ENCODE assay signal across 10 mouse cellular contexts in genomic region chr11:76216049-76216540, GRCm38 (mm10). TPM values are rescaled to one million over a fixed set of nuclear protein-coding genes. Genes with fewer than 3 reads are reported as not detected.
DNase-seq lines count a peak whose midpoint lies in the region; ATAC-seq and TF ChIP-seq lines count a peak whose summit lies in the region.
"Had no signal": no experiment of that assay in that cellular context is flagged by ENCODE, and none has a peak within 500 bp of the region (broad histone marks: within the 10 kb centered on the region; RNA-seq: fewer than 3 reads in every experiment).

No protein-coding gene starts in this region.

- TF ChIP-seq CTCF in kidney, postnatal 0 days (IDR thresholded peaks at IDR 0.05; ENCODE audit: low read depth), result no peak
- no peak for TF ChIP-seq CTCF in left cerebral cortex, adult 2 months (IDR thresholded peaks at IDR 0.05)

- no peaks in the 10 kb centered on the region for H3K9me3 ChIP-seq in kidney, postnatal 0 days (replicated peaks; ENCODE audit: low read length)
- H3K9me3 ChIP-seq in embryonic facial prominence, embryonic 13.5 days, result no peaks in the 10 kb centered on the region
- H3K9me3 ChIP-seq in intestine, embryonic 16.5 days (ENCODE audit: control insufficient read depth, low read length), result no peaks in the 10 kb centered on the region
- H3K9me3 ChIP-seq in neural tube, embryonic 13.5 days, result no peaks in the 10 kb centered on the region

- H3K4me3 ChIP-seq in kidney, postnatal 0 days (replicated peaks; ENCODE audit: low read depth, low read length), result peak overlapping the region; percentile 70
- peak overlapping the region; percentile 84 for H3K4me3 ChIP-seq in embryonic facial prominence, embryonic 13.5 days
- H3K4me3 ChIP-seq in intestine, embryonic 16.5 days (ENCODE audit: low read length), result peak overlapping the region; percentile 98
- H3K4me3 ChIP-seq in neural tube, embryonic 13.5 days, result peak overlapping the region; percentile 85
- H3K4me3 ChIP-seq in left cerebral cortex, adult 2 months, result no peak overlapping the region

- H3K27ac ChIP-seq in kidney, postnatal 0 days, result no peak overlapping the region; the same call in 1 of the 2 replicates
- H3K27ac ChIP-seq in embryonic facial prominence, embryonic 13.5 days, result peak overlapping the region; percentile 97
- H3K27ac ChIP-seq in intestine, embryonic 16.5 days (ENCODE audit: low read length), result no peak overlapping the region
- no peak overlapping the region for H3K27ac ChIP-seq in neural tube, embryonic 13.5 days (replicated peaks)
- no peak overlapping the region for H3K27ac ChIP-seq in left cerebral cortex, adult 2 months

- 92% methylated on average over 5 of the region's 5 CpGs for WGBS in kidney, postnatal 0 days
- 87% methylated on average over 5 of the region's 5 CpGs for WGBS in embryonic facial prominence, embryonic 13.5 days
- 86% methylated on average over 5 of the region's 5 CpGs for WGBS in intestine, embryonic 16.5 days
- 93% methylated on average over 5 of the region's 5 CpGs for WGBS in neural tube, embryonic 13.5 days

- H3K9ac ChIP-seq in kidney, postnatal 0 days (ENCODE audit: low read depth, low read length), result no peak overlapping the region
- no peak overlapping the region; the same call in 1 of the 2 replicates for H3K9ac ChIP-seq in embryonic facial prominence, embryonic 13.5 days
- peak overlapping the region; percentile 96; the same call in 1 of the 2 replicates for H3K9ac ChIP-seq in intestine, embryonic 16.5 days (ENCODE audit: low read depth, low read length)
- H3K9ac ChIP-seq in neural tube, embryonic 13.5 days, result no peak overlapping the region

- peaks cover 19% of the 10 kb centered on the region for H3K36me3 ChIP-seq in kidney, postnatal 0 days (ENCODE audit: insufficient read depth, low read length)
- H3K36me3 ChIP-seq in embryonic facial prominence, embryonic 13.5 days, result peaks cover 43% of the 10 kb centered on the region
- H3K36me3 ChIP-seq in intestine, embryonic 16.5 days (ENCODE audit: control insufficient read depth, insufficient read depth, low read length), result peaks cover 9% of the 10 kb centered on the region
- peaks cover 47% of the 10 kb centered on the region for H3K36me3 ChIP-seq in neural tube, embryonic 13.5 days

- H3K4me2 ChIP-seq in kidney, postnatal 0 days (ENCODE audit: low read length), result peak overlapping the region; percentile 73
- H3K4me2 ChIP-seq in embryonic facial prominence, embryonic 13.5 days, result peak overlapping the region; percentile 73
- peak overlapping the region; percentile 74 for H3K4me2 ChIP-seq in intestine, embryonic 16.5 days (ENCODE audit: low read depth, low read length)
- H3K4me2 ChIP-seq in neural tube, embryonic 13.5 days, result peak overlapping the region; percentile 75

- ATAC-seq in kidney, postnatal 0 days (replicated peaks; ENCODE audit: low FRiP score, low read depth), result no peak
- no peak for ATAC-seq in embryonic facial prominence, embryonic 13.5 days (ENCODE audit: insufficient number of reproducible peaks, insufficient read depth, low FRiP score, low TSS enrichment, low read depth)
- ATAC-seq in intestine, embryonic 16.5 days, result no peak
- no peak for ATAC-seq in neural tube, embryonic 13.5 days (ENCODE audit: low read depth)

- no peaks in the 10 kb centered on the region for H3K27me3 ChIP-seq in kidney, postnatal 0 days (ENCODE audit: insufficient read depth, low read length)
- no peaks in the 10 kb centered on the region for H3K27me3 ChIP-seq in embryonic facial prominence, embryonic 13.5 days
- H3K27me3 ChIP-seq in intestine, embryonic 16.5 days (replicated peaks; ENCODE audit: control insufficient read depth, insufficient read depth, low read length), result no peaks in the 10 kb centered on the region
- no peaks in the 10 kb centered on the region for H3K27me3 ChIP-seq in neural tube, embryonic 13.5 days

- intact Hi-C loops in left cerebral cortex, adult 2 months (cut with DNase I), result no loop called here
- intact Hi-C loops in left cerebral cortex, postnatal 10 days (cut with DNase I), result no loop called here

- no peak for DNase-seq in kidney, postnatal 0 days (ENCODE audit: low spot score)
- DNase-seq in kidney, adult 8-10 months, result no peak
- no peak for DNase-seq in cerebellum, adult 18-20 months
- no peak for DNase-seq in left cerebral cortex, adult 2 months (ENCODE audit: extremely low spot score in 1 of 2, low spot score in 2 of 2)
- no peak for DNase-seq in left cerebral cortex, postnatal 10 days (ENCODE audit: extremely low spot score in 1 of 2, low spot score in 2 of 2)

- 0 out of 2 replicates have a peak, but pooled peaks cover 6% of the 10 kb centered on the region for H3K4me1 ChIP-seq in kidney, postnatal 0 days (replicated peaks; ENCODE audit: insufficient read depth, low read length)
- peaks cover 11% of the 10 kb centered on the region for H3K4me1 ChIP-seq in embryonic facial prominence, embryonic 13.5 days
- peaks cover 15% of the 10 kb centered on the region for H3K4me1 ChIP-seq in intestine, embryonic 16.5 days (ENCODE audit: control insufficient read depth, insufficient read depth, low read length)
- H3K4me1 ChIP-seq in neural tube, embryonic 13.5 days (replicated peaks), result peaks cover 21% of the 10 kb centered on the region

RNA-seq across cellular contexts. Expression of gene Dbil5, which starts 1.3 kb away (rescaled TPM):
- 0.93 and 1.4 TPM in 2 replicates for polyA plus RNA-seq in kidney, postnatal 0 days (2015; fragmentation: Nextera tagmentation; extraction: Ambion mirVana)
- polyA plus RNA-seq in embryonic facial prominence, embryonic 13.5 days (2015; fragmentation: Nextera tagmentation; extraction: Ambion mirVana), result 0.65 TPM in 1 of 2 replicates, not detected in the other
- 0.86 and 1.1 TPM in 2 replicates for polyA plus RNA-seq in intestine, embryonic 16.5 days (2015; fragmentation: Nextera tagmentation; extraction: Ambion mirVana)
- polyA plus RNA-seq in neural tube, embryonic 13.5 days (2015; fragmentation: Nextera tagmentation; extraction: Ambion mirVana), result 0.73 and 0.76 TPM in 2 replicates
- total RNA-seq in left cerebral cortex, adult 2 months (2021), result 1 to 10 TPM; 1.5 to 2.2 TPM
- under 1 TPM; 0.64 to 0.67 TPM for total RNA-seq in left cerebral cortex, postnatal 10 days (2021)
- total RNA-seq: common myeloid progenitor, adult 5-6 weeks had no signal
- polyA plus RNA-seq: spleen, adult 2 months had no signal

RNA-seq across cellular contexts. Expression of gene Gemin4, which starts 1.4 kb away (rescaled TPM):
- polyA plus RNA-seq in kidney, postnatal 0 days (2015; fragmentation: Nextera tagmentation; extraction: Ambion mirVana), result 17.4 and 20.4 TPM in 2 replicates
- polyA plus RNA-seq in embryonic facial prominence, embryonic 13.5 days (2015; fragmentation: Nextera tagmentation; extraction: Ambion mirVana), result 27.3 and 33.8 TPM in 2 replicates
- polyA plus RNA-seq in intestine, embryonic 16.5 days (2015; fragmentation: Nextera tagmentation; extraction: Ambion mirVana), result 26.6 and 29.4 TPM in 2 replicates
- 14.6 and 16.9 TPM in 2 replicates for polyA plus RNA-seq in neural tube, embryonic 13.5 days (2015; fragmentation: Nextera tagmentation; extraction: Ambion mirVana)
- 1 to 10 TPM; 2.6 to 6.8 TPM for total RNA-seq in left cerebral cortex, adult 2 months (2021)
- total RNA-seq in left cerebral cortex, postnatal 10 days (2021), result 10 to 100 TPM in 1 of 2 experiments, 1 to 10 TPM in 1; 6.9 to 10.4 TPM

RNA-seq across cellular contexts. Expression of gene Mrm3, which starts 27.4 kb away (rescaled TPM):
- 20.8 and 21.2 TPM in 2 replicates for polyA plus RNA-seq in kidney, postnatal 0 days (2015; fragmentation: Nextera tagmentation; extraction: Ambion mirVana)
- 24.9 and 25.2 TPM in 2 replicates for polyA plus RNA-seq in embryonic facial prominence, embryonic 13.5 days (2015; fragmentation: Nextera tagmentation; extraction: Ambion mirVana)
- polyA plus RNA-seq in intestine, embryonic 16.5 days (2015; fragmentation: Nextera tagmentation; extraction: Ambion mirVana), result 22.9 and 29.2 TPM in 2 replicates
- 19.7 and 20.8 TPM in 2 replicates for polyA plus RNA-seq in neural tube, embryonic 13.5 days (2015; fragmentation: Nextera tagmentation; extraction: Ambion mirVana)
- 10 to 100 TPM; 16.6 to 19.7 TPM for total RNA-seq in left cerebral cortex, adult 2 months (2021)
- 10 to 100 TPM; 17.4 to 17.6 TPM for total RNA-seq in left cerebral cortex, postnatal 10 days (2021)

RNA-seq across cellular contexts. Expression of gene Glod4, which starts 27.4 kb away (rescaled TPM):
- 131 and 132 TPM in 2 replicates for polyA plus RNA-seq in kidney, postnatal 0 days (2015; fragmentation: Nextera tagmentation; extraction: Ambion mirVana)
- polyA plus RNA-seq in embryonic facial prominence, embryonic 13.5 days (2015; fragmentation: Nextera tagmentation; extraction: Ambion mirVana), result 126 and 138 TPM in 2 replicates
- polyA plus RNA-seq in intestine, embryonic 16.5 days (2015; fragmentation: Nextera tagmentation; extraction: Ambion mirVana), result 119 and 129 TPM in 2 replicates
- polyA plus RNA-seq in neural tube, embryonic 13.5 days (2015; fragmentation: Nextera tagmentation; extraction: Ambion mirVana), result 108 and 112 TPM in 2 replicates
- 10 to 100 TPM; 48.1 to 58.1 TPM for total RNA-seq in left cerebral cortex, adult 2 months (2021)
- 10 to 100 TPM; 47.9 to 53.8 TPM for total RNA-seq in left cerebral cortex, postnatal 10 days (2021)

RNA-seq across cellular contexts. Expression of gene Fam57a, which starts 36.6 kb away (rescaled TPM):
- 14.5 and 15.2 TPM in 2 replicates for polyA plus RNA-seq in kidney, postnatal 0 days (2015; fragmentation: Nextera tagmentation; extraction: Ambion mirVana)
- 20.7 and 20.8 TPM in 2 replicates for polyA plus RNA-seq in embryonic facial prominence, embryonic 13.5 days (2015; fragmentation: Nextera tagmentation; extraction: Ambion mirVana)
- 104 TPM in 2 replicates for polyA plus RNA-seq in intestine, embryonic 16.5 days (2015; fragmentation: Nextera tagmentation; extraction: Ambion mirVana)
- 28.4 and 28.6 TPM in 2 replicates for polyA plus RNA-seq in neural tube, embryonic 13.5 days (2015; fragmentation: Nextera tagmentation; extraction: Ambion mirVana)
- 10 to 100 TPM; 15.9 to 17.3 TPM for total RNA-seq in left cerebral cortex, adult 2 months (2021)
- total RNA-seq in left cerebral cortex, postnatal 10 days (2021), result 10 to 100 TPM; 15.4 to 17.0 TPM
